Mouse (Mus musculus) urinary bladder, postnatal 4 days (tissue): ENCODE measurements around the gene Syne3.

Experiments
- DNase-seq, 2 experiments: peaks; one replicate each; pipeline ENCODE4 v3.0.0; 2021 to 2022; ENCODE audit warnings: low spot score in 2 of 2

Syne3 gene

DNA sequence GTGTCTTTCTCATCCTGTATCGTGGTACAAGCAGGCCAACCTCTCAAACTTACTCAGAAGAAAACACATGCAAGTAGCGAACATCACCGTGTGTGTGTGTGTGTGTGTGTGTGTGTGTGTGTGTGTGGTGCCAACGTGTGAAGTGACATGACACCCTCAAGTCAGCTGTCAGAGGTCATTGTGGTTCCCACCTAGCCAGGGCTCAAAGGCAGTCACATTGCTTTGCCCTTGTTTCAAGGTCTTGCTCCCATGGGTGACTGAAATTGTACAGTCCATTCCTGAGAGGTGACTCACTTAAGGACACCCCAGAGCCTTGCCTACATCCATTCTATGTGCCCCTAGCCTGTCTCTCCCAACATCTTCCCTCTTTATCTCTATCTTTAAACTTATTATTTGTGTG lies 40.0 kb downstream of the Syne3 start:
- DNase-seq, result no peak

DNA sequence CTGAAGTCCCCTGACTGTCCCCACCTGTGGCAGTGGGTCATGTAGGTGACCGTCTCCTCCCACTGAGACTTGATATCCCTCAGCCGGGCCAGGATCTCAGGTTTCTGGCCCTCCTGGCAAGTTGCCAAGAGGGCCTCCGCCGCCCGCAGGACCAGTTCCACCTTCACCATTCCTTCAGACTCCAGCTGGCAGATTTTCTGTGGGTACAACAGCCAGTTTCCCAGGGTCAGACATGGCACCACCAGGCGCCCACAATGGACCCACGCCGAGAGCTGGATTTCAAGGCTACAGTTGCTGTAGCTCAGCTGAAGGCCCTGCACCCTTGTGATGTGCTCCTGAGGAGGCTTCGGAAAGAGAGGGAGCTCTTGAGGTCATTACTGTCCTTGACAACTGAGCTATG lies 40.4 kb downstream of the Syne3 start:
- DNase-seq, result no peak

DNA sequence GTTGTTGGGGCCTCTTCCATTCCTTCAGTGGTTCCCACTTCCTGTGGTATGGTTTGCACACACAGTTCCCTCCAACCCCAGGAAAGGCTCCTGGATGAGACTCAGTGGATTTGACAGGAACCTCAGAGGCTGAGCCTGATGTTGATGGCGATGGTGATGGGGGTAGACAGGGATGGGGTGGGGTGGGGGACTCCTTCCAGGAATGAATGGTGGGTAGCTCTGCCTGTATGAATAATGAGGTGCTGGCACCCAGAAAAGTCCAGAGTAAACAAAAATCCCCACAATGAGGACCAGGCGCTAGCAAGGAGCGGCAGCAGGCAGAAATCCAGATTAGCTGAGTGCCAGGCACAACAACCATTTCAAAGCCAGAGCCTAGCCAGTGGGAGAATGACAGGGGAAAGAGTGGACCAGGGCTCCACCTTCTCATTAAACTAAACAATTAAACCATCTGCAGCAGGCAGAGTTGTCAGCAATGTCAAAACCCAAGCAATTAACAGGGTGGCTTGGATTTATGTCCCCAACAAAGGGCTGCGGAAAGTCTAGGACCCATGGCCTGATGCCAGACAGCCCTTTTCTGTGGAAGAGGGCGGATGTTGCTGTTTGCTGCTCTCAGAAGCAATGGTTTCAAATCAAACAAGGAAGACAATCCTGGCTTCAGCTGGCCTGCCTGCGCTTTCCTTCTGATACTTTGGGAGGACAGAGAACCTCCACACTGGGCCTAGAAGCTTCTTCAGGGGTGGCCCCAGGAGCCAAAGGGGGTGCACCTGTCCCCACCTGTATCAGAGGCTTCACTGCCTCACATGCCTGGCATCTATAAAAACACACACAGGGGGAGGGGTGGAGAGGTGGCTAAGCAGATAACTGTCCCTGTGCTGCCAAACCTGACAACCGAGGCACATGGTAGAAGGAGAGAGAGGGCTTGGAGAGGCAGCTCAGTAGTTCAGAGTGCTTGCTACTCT lies 44.4 kb downstream of the Syne3 start:
- DNase-seq, result no peak

DNA sequence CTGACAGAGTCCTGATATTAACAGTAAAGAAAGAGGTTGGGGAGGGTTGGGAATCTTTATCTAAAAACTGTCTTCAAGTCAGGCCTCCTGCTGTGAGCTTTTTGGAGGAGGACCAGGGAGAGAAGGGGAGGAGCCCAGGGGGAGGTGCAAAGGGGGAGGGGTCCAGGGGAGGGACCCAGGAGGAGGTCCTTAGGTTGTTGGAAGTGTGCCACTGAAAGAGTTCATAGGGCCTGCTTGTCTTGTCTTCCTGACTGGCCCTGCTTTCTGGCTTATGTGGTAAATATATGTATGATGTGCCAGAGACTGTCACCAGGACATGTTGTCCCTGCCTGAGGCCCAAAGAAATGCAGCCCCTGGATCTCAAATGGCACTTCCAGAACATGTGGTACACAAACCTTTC lies 49.2 kb downstream of the Syne3 start:
- DNase-seq, result no peak

DNA sequence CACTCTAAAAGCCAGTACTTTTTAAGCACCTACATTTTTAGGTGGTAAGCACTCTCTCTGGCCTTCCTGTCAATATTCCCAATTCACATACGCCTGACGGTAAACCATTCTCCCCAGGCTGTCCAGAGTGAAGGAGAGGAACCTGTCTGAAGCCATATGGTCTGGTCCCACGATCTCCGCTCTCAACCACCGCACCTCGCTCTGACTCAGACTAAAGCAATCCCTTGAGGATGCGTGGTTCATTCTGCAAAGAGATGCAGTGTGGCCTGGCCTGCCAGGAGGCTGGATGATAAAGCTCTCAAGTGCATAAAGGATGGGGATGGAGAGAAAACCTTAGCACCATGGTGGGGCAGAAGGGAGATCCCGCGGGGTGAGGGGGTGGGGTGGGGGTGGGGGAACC lies 49.6 kb downstream of the Syne3 start:
- no peak for DNase-seq

DNA sequence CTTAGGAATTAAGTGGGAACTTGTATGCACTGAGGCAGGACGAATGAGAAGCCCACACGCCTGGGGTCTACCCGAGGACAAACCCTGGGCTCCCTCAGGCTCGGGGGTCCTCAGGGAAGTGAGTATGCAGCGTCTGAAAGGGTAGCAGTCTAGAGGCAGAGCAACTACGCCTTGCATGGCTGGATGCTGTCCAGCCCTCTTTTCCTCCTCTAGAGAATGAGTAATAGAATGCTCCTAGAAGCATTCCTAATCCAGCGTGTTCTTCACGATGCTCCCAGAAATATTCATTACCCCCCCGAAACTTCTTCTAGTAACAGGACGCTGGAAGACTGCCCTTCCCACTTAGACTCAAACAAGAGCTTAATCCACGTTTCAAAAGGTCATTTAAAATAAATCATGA lies 51.3 kb downstream of the Syne3 start:
- DNase-seq, result no peak

DNA sequence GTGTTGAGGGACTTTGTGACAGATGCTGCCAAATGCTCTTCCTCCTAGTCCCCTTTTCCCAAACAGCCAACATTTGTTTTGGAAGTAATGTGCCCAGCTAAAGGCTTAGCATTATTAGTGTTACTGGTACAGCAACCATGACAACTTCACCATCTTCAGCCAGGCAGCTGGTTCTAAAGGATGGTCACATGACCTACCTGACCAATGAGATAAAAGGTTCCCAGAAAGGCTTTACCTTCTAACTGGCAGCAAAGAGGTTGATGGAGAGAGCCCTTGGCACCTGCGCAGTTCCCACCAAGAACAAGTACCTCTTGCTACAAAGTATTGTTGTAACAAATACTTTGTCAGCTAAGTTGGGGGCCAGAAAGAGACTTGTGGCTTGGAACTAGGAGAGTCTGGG lies 52.4 kb downstream of the Syne3 start:
- DNase-seq, result no peak

DNA sequence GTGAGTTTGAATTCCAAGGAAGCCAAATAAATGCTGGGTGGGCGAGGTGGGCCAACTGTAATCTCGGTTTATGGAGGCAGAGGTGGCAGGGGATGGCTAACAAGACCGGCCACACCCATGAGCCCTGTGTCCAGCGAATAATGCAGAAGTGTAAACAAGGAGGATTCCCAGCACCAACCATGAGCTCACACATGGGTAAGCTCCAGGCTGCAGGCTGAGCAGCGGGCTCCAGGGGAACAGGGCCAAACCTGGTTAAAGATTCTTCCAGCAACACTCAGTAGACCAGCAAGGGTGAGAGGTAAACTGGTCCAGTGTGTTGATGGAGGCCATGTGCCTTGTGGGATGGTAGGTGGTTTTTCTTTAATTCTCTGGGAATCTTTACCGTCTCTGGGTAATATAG lies 53.2 kb downstream of the Syne3 start:
- no peak for DNase-seq

DNA sequence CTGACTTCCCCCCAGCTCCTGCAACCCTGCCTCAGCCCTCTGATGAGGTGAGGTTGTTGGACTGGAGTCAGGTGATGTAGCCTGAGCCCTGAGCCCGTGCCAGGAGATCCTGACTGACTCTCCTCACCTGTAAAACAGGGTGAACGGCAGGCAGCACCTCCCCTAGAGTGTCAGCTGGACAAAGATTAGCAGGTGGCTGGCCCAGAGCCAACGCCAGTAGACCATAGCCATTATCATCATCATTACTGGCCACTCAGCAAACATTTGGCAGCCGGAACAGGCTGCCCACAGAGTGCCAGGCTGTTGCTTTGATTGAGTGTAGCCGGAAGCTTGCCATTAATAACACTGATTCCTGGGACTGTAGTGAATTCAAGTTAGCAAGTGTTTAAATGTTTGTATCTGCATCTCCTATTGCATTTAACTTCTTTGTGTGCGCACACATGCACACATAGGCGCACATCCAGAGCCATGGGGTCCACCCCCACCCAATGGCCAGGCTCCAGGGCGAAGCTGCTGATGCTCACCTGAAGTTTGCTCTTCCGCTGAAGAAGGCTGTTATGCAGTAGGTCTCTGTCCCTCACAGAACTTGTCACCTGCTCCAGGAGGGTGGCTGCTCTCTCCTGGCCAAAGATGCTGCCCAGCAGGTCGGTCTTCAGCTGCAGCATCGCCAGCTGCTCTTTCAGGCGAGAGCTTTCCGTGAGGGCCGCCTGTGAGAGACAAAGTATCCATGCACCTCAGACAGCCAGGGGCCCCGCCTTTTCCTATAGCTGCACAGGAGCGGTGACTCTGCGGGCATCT lies 54.4 kb downstream of the Syne3 start:
- no peak for DNase-seq

DNA sequence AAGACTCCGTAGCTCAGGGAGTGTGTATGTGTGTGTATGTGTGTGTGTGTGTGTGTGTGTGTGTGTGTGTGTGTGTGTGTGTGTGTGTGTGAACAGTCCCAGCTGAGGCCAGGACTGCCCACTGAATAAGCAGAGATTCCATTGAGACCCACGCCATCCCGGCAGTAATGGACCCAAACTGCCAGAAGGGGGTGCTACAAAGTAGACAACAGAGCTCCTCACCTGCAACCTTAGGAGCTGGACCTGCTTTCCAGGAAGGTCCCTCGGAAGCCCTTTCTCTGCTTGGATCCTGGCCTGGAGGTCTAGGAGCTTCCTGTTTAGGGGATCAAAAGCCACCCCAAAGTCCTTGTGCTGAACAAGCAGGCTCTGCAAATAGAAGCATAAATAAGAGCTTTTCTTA lies 55.7 kb downstream of the Syne3 start:
- no peak for DNase-seq

DNA sequence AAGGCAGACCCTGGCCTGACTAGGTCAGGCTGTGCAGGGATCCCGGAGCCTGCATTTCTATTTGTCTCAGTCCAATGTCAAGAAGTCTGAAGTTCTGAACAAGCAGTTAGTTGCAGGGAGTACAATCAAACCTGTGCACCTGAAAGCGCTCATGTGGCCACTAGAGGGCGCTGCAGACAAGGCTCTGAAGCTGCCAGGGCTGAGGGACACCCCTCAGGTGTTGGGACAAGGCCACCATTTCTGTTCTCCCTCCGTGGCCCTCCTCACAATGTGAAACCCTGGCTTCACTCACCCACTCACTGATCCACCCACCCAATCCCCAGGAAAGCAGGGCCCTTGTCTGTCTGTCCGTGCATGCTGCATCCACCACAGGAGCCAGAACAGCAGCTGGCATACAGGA lies 57.2 kb downstream of the Syne3 start:
- DNase-seq, result peak; percentile 61 to 83

DNA sequence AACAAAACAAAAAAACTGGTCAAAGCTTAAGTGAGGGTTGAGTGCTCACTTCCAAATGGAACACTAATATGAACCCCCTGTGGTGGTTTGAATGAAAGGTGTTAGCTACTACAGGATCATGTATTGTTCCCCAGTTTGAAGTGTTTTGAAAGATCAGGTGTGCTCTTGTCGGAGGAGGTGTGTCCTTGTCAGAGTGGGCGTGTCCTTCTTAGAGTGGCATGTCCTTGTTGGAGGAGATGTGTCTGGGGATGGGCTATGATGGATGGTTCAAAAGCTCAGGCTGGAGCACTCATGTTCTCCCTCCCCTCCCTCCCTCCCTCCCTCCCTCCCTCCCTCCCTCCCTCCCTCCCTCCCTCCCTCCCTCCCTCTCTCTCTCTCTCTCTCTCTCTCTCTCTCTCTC lies 61.7 kb downstream of the Syne3 start:
- DNase-seq, result no peak

DNA sequence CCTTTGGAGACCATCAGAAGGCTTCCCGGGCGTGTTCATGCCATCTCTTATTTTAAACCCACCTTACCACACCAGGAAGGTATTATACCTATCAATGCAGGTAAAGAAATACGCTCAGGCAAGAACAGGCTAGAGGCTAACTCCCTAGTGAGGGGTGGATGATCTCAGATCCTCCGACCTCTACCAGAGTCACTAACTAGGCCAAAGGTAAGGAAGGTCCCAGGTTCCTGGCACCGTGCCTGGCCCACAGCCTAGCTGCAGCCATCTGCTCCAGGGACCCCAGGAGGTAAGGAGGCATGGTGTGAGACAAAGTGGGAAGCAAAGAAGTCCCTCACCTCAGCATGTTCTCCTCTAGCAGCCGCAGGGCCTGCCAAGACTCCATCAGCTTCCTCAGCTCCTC lies 63.4 kb downstream of the Syne3 start:
- no peak for DNase-seq

DNA sequence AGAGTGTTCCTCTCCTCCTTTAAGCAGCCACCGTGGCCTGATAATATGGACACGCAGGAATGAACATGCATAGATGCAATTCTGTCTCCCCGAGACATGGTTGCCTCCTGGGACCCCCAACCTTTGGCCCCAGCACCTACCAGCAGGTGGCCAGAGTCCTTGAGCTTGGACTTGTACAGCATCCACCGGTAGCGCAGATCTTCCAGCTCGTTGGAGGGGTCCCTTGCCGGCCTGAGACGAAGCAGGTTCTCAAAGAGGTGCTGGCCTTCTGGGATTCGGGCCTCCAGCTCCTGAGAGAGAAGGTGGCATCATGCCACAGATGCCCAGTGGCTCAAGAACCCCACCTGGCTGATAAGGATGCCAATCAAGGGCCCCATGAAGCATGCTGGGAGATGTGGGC lies 69.1 kb downstream of the Syne3 start:
- no peak for DNase-seq

DNA sequence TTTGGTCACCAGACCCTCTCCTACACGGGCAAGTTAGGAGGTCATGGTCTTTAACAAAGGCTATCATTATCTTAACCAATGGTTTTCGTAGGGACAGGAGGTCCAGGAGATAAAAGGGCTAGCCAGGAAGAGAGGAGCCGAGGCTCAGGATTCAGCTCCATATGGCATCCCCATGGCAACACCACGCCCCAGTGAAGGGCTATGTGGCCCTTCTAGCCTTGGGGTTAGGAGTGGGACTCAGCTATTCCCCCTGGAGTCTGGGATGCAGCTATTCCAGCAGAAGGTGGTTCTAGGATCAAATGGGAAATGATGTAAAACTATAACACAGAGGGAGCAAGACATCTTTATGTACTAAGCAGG lies 69.6 kb downstream of the Syne3 start:
- DNase-seq, result no peak

DNA sequence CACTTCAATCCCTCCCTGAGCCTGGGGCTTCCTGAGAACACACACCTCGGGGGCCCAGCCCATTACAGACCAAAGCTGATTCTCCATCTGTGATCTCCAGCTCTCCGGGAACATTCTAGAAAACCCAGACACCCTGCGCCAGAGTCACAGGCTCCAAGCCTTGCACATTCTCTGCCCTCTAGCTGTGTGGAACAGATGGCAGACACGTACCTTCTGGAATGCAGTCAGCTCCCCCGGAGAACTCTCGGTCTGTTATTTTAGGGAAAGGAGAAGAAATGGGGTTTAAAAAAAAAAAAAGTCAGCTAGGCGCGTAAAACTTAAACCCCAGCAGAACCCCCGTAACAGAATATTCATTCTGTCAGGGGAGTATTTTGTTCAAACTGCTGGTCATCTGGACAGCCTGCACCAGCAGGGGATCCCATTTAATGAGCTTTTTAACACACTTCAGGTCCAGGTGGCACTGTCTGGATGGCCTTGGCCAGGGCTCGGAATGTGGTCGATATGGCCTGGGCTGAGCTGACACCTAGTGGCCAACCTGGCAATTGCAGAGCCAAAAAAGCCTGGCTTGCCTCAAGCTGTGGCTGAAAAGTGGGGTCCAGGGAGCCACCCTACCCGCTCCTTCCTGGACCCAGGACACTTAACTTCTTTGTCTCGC lies 70.1 kb downstream of the Syne3 start:
- DNase-seq, result peak; percentile 60 to 80

DNA sequence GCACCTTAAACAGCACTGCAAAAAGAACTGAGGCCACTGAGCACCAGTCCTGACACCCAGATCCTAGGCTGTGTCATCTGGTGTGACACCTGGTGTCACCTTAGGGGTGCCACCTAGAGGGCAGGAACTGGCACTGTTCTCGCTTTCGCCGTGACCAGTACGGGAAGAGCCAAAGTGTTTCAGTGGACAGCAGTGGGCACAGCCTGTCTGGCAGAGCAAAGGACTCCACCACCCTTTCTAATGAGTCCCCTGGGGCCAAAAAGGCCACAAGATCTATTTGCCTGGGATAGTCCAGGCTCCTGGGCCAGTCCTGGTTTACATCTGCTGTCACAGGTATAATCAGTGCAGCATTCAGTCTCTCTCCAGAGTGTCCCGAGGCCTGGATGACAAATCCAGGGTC lies 70.7 kb downstream of the Syne3 start:
- DNase-seq, result no peak

DNA sequence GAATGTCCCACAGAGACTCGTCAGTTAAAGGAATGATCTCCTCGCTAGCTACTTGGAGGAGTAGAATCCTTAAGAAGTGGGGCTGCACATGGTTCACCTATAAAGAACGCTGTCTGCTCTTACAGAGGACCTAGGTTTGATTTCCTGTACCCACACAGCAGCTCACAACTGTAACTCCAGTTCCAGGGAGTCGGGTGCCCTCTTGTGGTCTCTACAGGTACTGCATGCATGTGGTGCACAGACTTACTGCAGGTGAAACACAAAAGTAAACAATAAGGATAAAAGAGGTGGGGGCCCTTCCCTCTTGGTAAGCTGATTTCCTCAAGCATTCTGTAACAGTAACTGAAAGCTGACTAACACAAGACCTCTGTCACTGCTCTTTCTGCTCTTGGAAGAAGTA lies 73.4 kb downstream of the Syne3 start:
- DNase-seq, result no peak

DNA sequence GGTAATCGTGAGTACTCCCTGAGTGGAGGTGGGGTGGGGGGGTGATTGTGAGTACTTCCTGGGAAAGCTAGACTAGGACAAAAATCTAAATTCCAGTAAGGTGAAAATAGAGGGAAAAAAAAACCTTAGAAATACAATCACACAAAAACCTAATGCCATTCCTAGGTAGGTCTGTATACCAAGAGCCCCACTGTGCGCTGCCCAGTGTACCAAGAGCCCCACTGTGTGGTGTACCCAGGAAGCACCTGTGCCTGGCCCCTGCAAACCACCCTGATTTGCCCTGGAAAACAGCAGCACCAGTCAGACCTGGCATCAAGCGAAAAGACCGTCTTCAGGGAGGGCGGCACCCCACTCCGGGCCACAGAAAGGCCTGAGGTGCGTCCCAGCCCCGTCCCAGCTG lies 74.5 kb downstream of the Syne3 start:
- no peak for DNase-seq

DNA sequence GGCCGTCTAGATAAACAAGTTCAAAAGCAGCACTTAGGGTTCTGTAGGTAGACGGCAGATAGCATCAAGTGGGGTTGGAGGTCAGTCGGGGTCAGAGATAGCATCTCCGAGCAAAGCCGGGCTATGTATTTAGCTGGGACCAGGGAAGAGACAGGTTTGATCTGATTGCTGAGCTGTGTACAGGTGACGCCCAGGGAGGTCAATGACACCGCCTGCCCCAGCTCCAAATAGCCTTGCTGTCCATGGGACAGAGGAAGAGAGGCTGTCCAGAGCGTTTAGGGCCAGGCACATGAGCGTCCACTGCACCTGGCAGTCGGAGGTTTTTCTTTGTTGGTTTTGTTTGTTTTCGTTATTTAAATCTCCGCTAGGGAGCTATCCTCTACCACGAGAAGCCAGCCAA lies 75.8 kb downstream of the Syne3 start:
- no peak for DNase-seq

DNA sequence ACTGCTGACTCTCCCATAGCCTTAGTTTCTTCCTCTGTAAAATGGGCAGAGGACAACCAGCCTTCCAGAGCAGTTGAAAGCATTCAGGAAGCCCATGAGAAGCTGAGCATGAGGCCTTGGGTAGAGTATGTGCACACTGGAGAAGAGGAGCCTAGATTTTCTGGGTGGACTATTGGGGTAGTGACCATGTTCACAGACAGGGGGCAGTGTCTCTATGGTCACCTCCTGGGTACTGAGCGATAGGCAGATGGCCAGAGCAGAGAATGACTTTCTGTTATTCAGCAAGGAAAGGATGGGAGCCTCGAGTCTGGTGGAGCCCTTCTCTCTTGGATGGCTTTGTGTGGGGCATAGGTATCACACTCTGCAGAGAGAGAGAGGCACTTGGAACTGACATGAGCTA lies 76.4 kb downstream of the Syne3 start:
- DNase-seq, result no peak

DNA sequence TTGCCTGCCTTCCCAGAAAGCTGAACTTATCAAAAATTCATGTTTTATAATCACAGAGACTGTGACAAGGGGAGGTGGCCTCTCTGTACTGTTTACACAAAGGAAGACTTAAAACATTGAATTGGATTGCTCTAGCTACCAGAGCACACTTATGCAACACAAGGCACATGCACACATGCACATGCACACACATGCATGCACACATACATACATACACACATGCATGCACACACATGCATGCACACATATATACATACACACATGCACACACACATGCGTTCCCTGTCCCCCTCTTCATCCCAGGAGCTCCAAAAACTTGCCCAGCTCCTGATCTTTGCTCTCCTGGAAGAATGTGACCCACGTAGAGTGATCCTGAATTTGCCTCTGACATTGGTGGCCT lies 83.8 kb downstream of the Syne3 start:
- DNase-seq, result no peak

DNA sequence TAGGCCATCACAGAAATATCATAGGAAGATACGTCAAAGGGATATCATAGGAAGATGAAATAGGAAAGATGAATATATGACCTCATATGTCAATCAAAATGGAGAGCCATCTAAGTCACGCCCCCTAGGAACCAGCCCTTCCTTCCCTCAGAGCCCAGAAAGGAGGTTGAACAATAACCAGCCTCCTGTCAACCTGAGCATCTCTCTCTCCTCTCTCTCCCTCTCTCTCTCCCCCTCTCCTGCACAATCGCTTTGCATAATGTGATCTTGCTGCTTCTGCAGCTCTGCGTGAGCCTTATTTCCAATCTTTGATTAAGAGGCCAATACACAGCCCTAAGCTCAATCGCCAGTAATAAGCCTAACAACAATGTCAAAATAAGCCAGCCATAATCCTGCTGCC lies 84.6 kb downstream of the Syne3 start:
- DNase-seq, result no peak
